Mouse (Mus musculus) hindbrain, embryonic 14.5 days (tissue): ENCODE measurements at regions not wholly inside any gene's neighbourhood (a gene's known extent, or its start where the extent isn't known, plus 50 kb on each side); places are given as distances from the start of the nearest gene placed in this dataset.

Experiments used
- ATAC-seq: fragments of 200-750 bp; cut with Nextera tagmentation; 2 replicates; pipeline ENCODE4 v1.8.0; 2017; ENCODE audit warnings: moderate number of reproducible peaks, mild to moderate bottlenecking, moderate TSS enrichment, moderate library complexity; ENCODE audit not compliant: low FRiP score
- DNase-seq: peaks from one replicate; pipeline ENCODE4 v3.0.0-alpha.2; 2015; ENCODE audit warnings: low spot score
- H3K27ac ChIP-seq: fragments of 300-500 bp; sonication (generic); 2 replicates; pipeline ENCODE4 v1.5.1; 2014; ENCODE audit warnings: mild to moderate bottlenecking, moderate library complexity
- H3K27me3 ChIP-seq: fragments of 300-500 bp; sonication (generic); 2 replicates; pipeline ENCODE4 v1.6.1; 2014; ENCODE audit warnings: mild to moderate bottlenecking, low read length, mixed read lengths; ENCODE audit not compliant: control insufficient read depth, insufficient read depth
- H3K36me3 ChIP-seq: fragments of 300-500 bp; sonication (generic); replicated peaks from 2 replicates; pipeline ENCODE4 v1.6.1; 2014; ENCODE audit not compliant: control insufficient read depth, insufficient read depth
- H3K4me1 ChIP-seq: fragments of 300-500 bp; sonication (generic); replicated peaks from 2 replicates; pipeline ENCODE4 v1.6.1; 2014; ENCODE audit warnings: antibody characterized with exemption, low read length, mixed read lengths; ENCODE audit not compliant: control insufficient read depth, insufficient read depth
- H3K4me2 ChIP-seq: fragments of 300-500 bp; sonication (generic); replicated peaks from 2 replicates; pipeline ENCODE4 v1.6.1; 2014; ENCODE audit warnings: mild to moderate bottlenecking, moderate library complexity
- H3K4me3 ChIP-seq: fragments of 300-500 bp; sonication (generic); replicated peaks from 2 replicates; pipeline ENCODE4 v1.5.1; 2014; ENCODE audit warnings: mild to moderate bottlenecking, low read length
- H3K9ac ChIP-seq: fragments of 300-500 bp; sonication (generic); 2 replicates; pipeline ENCODE4 v1.6.1; 2014
- H3K9me3 ChIP-seq: fragments of 300-500 bp; sonication (generic); 2 replicates; pipeline ENCODE4 v1.6.1; 2016; ENCODE audit warnings: low read length; ENCODE audit not compliant: control insufficient read depth
- WGBS: fragments of 180-500 bp; shearing (Covaris S2); extraction: QIAGEN DNeasy Blood & Tissue Kit; methylation state at CpG from one replicate; pipeline ENCODE4 v1.1.7; 2014; 5-methylcytosine and 5-hydroxymethylcytosine counted together

- Histone ChIP-seq H3K4me1 (no peaks in the 10 kb centered on the region), H3K27me3 (no peaks in the 10 kb centered on the region), H3K4me2 (no peak overlapping the region), H3K4me3 (no peak overlapping the region), H3K27ac (no peak overlapping the region), H3K36me3 (no peaks in the 10 kb centered on the region), H3K9ac (no peak overlapping the region), H3K9me3 (no peaks in the 10 kb centered on the region)
- 68% methylated on average over 2 of the region's 2 CpGs for WGBS
- DNase-seq = no peak
- ATAC-seq = no peak
These were observed 1156.5 kb downstream of the D3Ertd751e start for GRCm38 (mm10) chr3:42898934-42899333.

GRCm38 (mm10) chr3:42900984-42901383 is 1158.6 kb downstream of the D3Ertd751e start:
- no peak overlapping the region for H3K9ac ChIP-seq
- H3K4me1 ChIP-seq = no peaks in the 10 kb centered on the region
- H3K4me2 ChIP-seq = no peak overlapping the region
- H3K27me3 ChIP-seq = no peaks in the 10 kb centered on the region
- no peak overlapping the region for H3K4me3 ChIP-seq
- no peak overlapping the region for H3K27ac ChIP-seq
- no peaks in the 10 kb centered on the region for H3K36me3 ChIP-seq
- WGBS = 95% methylated on average over 2 of the region's 2 CpGs
- ATAC-seq (no peak), DNase-seq (no peak)
- H3K9me3 ChIP-seq = no peaks in the 10 kb centered on the region

GRCm38 (mm10) chr3:42906246-42906645 is 1163.8 kb downstream of the D3Ertd751e start:
- H3K4me2 ChIP-seq = no peak overlapping the region
- no peak overlapping the region for H3K4me3 ChIP-seq
- no peak overlapping the region for H3K9ac ChIP-seq
- H3K27ac ChIP-seq = no peak overlapping the region
- 96% methylated on average over 3 of the region's 3 CpGs for WGBS
- no peaks in the 10 kb centered on the region for H3K36me3 ChIP-seq
- ATAC-seq (no peak), DNase-seq (no peak)
- H3K4me1 ChIP-seq = no peaks in the 10 kb centered on the region
- no peaks in the 10 kb centered on the region for H3K27me3 ChIP-seq
- no peaks in the 10 kb centered on the region for H3K9me3 ChIP-seq

- ATAC-seq = peak; percentile 89
- no peak overlapping the region for H3K4me3 ChIP-seq
- peak; percentile 50 for DNase-seq
These were observed 1166.0 kb downstream of the D3Ertd751e start for GRCm38 (mm10) chr3:42908404-42908803.

GRCm38 (mm10) chr3:42915146-42915545 is 1172.7 kb downstream of the D3Ertd751e start:
- no peak overlapping the region for H3K9ac ChIP-seq
- no peak overlapping the region for H3K4me3 ChIP-seq
- H3K4me1 ChIP-seq = no peaks in the 10 kb centered on the region
- no peak overlapping the region for H3K27ac ChIP-seq
- DNase-seq (no peak), ATAC-seq (no peak)
- WGBS = 83% methylated on average over 2 of the region's 2 CpGs
- no peaks in the 10 kb centered on the region for H3K9me3 ChIP-seq
- H3K27me3 ChIP-seq = no peaks in the 10 kb centered on the region
- H3K4me2 ChIP-seq = no peak overlapping the region
- no peaks in the 10 kb centered on the region for H3K36me3 ChIP-seq

More at GRCm38 (mm10) chr3:42908404-42908803, 1166.0 kb downstream of the D3Ertd751e start:
- no peaks in the 10 kb centered on the region for H3K9me3 ChIP-seq
- no peak overlapping the region for H3K4me2 ChIP-seq
- no peaks in the 10 kb centered on the region for H3K27me3 ChIP-seq
- H3K4me1 ChIP-seq = no peaks in the 10 kb centered on the region
- H3K36me3 ChIP-seq = no peaks in the 10 kb centered on the region
- no peak overlapping the region for H3K27ac ChIP-seq
- H3K9ac ChIP-seq = no peak overlapping the region

GRCm38 (mm10) chr3:42935418-42935817 is 1193.0 kb downstream of the D3Ertd751e start:
- 77% methylated on average over 1 of the region's 1 CpGs for WGBS
- DNase-seq = no peak
- no peaks in the 10 kb centered on the region for H3K9me3 ChIP-seq
- H3K36me3 ChIP-seq = no peaks in the 10 kb centered on the region
- H3K27ac ChIP-seq = no peak overlapping the region
- no peak for ATAC-seq
- H3K9ac ChIP-seq = no peak overlapping the region
- no peaks in the 10 kb centered on the region for H3K4me1 ChIP-seq
- H3K4me2 ChIP-seq = no peak overlapping the region
- no peaks in the 10 kb centered on the region for H3K27me3 ChIP-seq
- H3K4me3 ChIP-seq = no peak overlapping the region

GRCm38 (mm10) chr3:42977066-42977465 is 1234.7 kb downstream of the D3Ertd751e start:
- H3K4me3 ChIP-seq = no peak overlapping the region
- H3K4me1 ChIP-seq = no peaks in the 10 kb centered on the region
- WGBS = 63% methylated on average over 2 of the region's 2 CpGs
- ATAC-seq (no peak), DNase-seq (no peak)
- H3K4me2 ChIP-seq = no peak overlapping the region
- H3K9me3 ChIP-seq = no peaks in the 10 kb centered on the region
- H3K9ac ChIP-seq = no peak overlapping the region
- no peaks in the 10 kb centered on the region for H3K27me3 ChIP-seq
- H3K27ac ChIP-seq = no peak overlapping the region
- H3K36me3 ChIP-seq = no peaks in the 10 kb centered on the region
